Mouse (Mus musculus): ENCODE data around the gene Gpalpp1.

Gpalpp1 gene

DNA sequence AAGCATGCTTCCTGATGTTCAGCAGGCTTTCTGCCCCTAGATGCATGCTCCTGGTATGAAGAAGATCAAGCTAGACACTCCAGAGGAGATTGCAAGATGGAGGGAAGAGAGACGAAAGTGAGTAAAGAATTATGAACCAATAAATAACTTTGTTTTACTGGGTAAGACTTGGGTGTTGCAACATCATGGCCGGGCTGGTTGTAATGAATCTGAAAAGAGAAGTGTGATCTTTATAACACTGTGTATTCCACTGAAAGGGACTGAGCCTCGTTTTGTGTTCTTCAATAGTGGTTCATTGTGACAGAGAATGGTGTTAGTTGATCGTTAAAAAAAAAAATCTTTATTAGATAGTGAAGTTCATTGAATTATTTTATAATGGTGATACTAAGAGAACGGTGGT is 5.2 kb upstream of the Gpalpp1 start:
- DNase-seq (ENCODE audit: low read depth, low spot score) = no peak

DNA sequence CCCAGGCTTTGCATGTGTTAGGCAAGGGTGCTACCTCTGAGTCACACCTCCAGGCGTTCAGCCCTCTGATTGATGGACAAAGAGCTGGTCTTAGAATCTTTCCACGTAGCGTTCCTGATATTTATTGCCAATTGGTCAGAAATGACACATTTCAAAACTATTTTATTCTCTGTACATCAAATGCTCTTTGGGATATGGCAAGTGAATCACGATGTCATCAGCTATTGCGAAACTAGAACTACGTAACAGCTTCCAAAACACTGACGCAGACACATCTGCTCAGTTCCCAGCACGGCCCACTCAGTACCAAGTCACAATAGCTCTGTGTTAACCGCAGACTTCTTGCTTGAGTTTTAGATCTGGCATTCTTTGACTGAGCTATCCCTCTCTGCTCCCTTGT is 11.0 kb downstream of the Gpalpp1 start:
- DNase-seq (ENCODE audit: low read depth, low spot score) = no peak

DNA sequence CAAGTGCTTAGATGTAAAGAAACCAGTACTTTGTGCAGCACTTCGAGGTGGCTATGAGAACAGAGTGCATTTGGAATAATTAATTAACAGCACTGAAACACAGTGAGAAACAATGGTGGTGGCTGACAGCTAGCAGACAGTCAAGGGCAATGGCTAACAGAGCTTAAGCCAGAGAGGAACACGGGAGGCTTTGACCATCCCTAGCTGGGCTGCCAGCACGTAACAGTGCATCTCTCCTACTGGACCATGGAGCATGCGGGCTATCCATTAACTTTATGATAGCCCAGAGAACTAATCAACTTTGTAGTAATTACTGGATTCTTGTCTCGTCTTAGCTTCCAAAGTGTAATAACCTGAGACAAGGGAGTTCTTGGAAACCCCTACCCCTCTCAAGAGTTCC is 12.7 kb downstream of the Gpalpp1 start:
- no peak for DNase-seq (ENCODE audit: low read depth, low spot score)

DNA sequence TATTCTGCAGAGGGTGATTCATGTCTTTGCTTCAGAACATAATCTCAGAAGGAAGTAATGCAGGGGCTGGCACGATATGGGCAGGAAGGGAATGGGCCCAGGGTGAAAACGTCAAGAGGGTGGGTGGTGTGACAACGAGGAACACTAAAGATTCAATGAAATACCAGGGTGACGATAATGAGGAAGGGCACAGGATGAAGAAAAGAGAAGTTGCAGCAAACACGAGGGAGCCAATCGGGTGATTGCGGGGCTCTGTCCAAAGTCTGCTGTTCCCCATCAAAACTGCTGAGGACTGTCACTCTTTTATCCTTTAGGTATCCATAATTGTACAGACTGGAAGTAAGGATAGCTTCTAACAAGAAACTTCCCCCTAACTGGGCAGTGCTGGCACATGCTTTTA is 13.3 kb downstream of the Gpalpp1 start:
- DNase-seq (ENCODE audit: low read depth, low spot score) = no peak

DNA sequence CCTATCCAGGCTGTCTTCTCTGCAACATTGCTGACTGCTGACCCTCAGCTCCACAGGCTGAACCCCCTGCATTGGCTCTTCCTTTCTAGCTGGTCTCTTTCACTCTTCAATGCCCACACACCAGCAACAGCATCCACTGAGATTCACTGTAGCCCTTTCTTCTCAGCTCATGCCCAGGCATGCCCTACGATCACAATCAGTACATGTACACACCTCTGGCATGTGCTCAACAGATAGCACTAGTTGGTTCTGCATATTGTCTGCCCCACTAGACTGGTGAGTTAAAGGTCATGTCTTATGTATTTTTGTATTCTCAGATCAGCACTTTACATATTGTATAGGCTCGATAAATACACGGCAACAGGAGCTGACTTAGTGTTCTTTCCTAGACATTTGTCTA is 26.4 kb downstream of the Gpalpp1 start:
- DNase-seq (ENCODE audit: low read depth, low spot score) = no peak

DNA sequence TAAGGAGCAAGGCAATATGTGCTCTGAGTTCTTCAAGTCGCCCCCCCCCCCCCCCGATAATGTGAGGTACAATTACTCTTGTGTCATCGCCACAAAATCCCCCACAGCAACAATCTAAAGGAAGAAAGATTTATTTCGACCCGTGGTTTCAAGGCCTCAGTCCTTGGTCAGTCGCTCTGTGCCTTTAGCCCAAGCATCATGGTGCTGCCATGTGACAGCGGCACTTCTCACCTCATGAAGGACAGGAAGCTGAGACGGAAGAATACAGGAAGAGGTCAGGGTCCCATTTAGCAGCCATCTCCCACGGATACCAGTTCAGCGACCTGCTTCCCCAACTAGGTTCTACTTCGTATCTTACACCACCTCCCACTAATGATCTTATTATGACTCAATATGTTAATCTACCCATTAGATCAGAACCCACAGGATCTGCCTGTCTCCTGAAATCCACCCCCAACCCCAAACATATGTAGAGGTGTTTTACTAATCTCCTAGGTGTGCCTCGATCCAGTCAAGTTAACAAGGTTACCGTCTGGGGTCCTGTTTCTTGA is 28.4 kb downstream of the Gpalpp1 start:
- DNase-seq (ENCODE audit: low read depth, low spot score) = no peak

DNA sequence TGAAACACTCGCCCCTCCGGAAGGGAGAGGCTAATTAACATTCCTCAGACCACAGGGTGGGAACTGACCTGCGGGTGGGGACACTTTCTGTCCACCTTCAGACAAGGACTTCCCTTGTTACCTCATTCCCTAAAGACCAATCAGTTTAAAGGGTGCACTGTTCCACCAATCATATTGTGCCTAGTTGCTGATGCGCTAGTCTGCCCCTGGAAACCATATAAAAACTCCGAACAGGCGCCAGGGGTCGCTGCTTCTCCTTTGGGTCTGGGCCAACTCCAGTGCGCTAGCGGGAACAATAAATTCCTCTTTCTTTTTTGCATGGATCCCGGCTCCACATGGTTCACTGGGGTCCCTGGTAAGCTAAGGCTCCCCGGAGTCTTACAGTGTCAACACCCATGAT is 29.1 kb downstream of the Gpalpp1 start:
- no peak for DNase-seq (ENCODE audit: low read depth, low spot score)

DNA sequence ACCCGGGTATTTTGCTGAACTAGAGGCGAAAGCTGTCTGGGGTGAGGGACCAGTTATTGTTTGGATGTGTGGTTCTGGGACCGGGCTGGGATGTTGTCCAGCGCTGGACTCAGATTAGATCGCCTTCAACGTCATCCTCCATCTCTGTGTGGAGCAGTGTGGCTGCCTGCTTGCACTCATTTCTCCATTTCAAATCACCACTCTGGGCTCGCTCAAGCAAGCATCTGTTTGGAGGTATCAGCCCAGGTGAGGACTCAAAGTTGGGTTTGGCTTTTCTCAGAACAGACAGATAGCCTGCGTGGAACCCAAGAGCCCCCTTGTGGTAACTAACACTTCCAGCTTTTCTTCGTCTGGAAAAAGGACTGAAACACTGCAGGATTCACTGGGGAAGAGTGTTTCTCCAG is 33.5 kb downstream of the Gpalpp1 start:
- DNase-seq (ENCODE audit: low read depth, low spot score) = peak; percentile 46

DNA sequence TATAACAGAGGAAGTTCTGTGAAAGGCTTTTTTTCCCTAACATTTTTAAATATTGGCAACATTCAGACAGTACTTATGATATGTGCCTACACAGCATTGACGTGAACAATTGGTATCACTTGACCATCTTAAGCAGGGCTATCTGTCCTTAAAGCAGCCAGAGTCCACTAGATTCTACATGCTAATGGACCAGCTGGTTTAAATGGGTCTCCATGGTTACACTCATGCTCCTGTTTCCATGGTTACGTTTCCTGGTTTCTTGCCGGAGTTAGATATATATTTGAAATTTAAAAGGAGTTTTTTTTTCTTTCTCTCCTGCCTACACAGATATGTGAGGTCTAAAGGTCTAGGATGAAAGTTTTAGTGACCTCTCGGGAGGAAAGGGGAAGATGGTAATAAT is 34.0 kb downstream of the Gpalpp1 start:
- DNase-seq (ENCODE audit: low read depth, low spot score) = no peak

DNA sequence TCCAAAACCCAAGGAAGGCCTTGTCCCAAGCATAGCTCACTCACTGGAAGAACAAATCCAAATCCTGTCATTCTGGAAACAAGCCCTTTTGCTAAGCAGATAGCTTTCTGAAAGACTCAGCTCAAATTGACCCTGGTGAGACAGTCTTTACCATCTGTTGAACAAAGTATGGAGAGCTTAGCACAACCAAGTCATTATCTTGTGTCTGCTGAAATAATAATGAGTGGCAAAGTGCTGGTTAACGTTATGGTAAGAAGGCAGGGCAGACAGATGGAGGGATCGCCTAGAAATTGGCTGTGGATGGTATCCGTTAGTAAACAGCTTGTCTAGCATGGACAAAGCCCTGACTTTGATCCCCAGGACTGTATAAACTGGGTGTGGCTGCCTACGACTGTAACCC is 34.8 kb downstream of the Gpalpp1 start:
- no peak for DNase-seq (ENCODE audit: low read depth, low spot score)

DNA sequence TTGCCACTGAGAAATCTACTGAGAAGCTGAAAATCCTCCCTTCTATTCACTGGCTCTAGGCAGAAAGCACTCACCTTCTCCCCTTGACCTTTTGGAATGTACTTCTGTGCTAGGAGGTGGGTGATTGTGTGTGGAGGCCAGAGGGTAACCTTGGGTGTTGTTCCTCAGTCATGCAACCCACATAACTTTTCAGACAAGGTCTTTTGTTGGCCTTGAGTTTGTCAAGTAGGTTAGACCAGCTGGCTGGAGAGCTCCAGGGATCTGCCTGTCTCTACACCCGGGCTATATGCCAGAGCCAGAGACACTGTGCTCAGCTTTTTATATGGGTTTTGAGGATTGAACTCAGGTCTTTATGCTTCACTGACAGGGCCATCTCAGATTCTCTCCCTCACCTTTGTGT is 36.4 kb downstream of the Gpalpp1 start:
- no peak for DNase-seq (ENCODE audit: low read depth, low spot score)

DNA sequence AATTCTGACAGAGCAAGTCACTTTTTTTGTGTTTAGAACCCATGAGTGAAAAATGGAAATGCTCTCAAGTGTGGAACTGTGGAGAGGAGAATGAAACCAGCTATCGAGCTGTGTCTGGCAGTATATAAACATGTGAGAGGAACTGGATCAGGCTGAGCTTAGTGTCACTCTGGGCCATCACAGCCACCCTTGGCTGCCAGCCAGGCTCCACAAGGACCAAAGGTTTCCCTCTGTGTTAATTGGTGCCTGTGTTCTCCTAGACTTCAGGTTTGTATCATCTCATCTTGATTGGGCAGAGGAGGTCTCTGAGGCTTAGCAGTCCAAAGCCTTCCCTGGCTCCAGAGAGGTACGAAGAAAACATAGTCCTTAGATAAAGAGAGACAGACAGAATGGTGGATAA is 37.9 kb downstream of the Gpalpp1 start:
- DNase-seq (ENCODE audit: low read depth, low spot score) = no peak

DNA sequence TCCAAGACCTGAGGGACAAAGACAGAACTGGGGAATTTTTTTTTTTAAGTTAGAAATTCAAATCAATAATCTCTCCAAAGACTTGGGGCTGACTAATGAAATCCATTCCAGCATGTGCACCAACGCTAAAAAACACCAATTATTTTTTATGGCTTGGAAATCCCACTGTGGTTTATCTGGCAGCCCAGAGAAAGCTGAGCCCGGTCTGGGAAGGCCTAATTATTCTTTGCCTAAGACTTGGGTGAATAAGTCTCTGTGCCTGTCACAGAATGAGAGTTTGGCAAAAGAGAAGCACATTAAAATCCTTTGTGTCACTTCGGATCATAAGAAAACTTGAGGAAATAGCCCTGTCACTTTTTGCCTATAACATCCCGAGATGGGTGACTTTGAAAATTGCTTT is 41.3 kb downstream of the Gpalpp1 start:
- DNase-seq (ENCODE audit: low read depth, low spot score) = no peak

DNA sequence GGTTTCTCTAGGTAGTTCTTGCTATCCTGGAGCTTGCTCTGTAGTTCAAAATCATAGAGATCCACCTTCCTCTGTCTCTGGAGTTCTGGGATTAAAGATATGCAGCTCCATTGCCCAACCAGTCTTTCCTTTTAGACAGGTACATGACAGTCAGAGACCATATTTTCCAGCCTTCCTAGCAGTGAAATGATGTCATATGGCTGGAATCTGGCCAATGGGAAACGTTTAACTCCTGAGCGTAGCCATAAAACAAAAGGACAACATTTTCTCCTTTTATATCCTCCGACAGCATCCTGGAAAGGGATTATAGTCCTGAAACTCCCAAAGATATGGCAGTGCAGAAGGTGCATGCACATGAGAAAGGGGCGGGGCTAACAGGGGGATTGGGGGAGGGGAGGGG is 42.3 kb downstream of the Gpalpp1 start:
- no peak for DNase-seq (ENCODE audit: low read depth, low spot score)

DNA sequence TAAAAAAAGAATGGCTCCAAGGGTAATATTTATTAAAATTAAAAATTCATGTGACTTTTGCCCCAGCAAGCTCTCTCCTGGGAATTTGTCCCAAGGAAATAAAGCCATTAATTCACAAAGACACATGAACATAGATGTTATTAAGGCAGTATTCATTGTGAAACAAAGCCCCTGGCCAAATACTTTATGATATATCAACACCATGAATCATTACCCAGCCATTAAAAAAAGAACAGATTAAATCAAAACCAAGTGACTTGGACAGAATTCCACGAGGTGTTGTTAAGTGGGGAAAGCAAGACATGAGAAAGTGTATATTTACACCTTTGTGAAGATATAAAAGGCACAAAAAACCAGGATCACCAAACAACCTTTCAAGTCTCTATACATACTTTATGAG is 43.3 kb downstream of the Gpalpp1 start:
- DNase-seq (ENCODE audit: low read depth, low spot score) = no peak

DNA sequence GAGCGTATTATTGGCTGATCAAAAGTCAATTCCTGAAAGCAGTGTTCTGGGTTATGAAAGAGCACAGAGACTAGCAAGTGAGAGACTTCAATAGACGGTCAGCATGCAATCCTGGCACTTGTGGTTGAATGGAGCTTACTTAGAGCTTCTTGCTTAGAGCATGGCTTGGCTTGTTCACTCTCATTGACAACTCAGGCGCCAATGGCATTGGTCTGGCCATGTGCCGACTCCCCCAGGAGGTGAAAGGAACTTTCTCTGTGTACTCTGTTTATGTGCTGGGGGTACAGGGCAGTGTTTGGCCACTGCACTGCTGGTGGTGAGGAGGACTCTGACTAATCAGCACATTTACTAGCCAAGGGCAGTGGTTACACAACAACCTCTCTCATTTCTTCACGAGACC is 51.1 kb downstream of the Gpalpp1 start:
- no peak for DNase-seq (ENCODE audit: low read depth, low spot score)

DNA sequence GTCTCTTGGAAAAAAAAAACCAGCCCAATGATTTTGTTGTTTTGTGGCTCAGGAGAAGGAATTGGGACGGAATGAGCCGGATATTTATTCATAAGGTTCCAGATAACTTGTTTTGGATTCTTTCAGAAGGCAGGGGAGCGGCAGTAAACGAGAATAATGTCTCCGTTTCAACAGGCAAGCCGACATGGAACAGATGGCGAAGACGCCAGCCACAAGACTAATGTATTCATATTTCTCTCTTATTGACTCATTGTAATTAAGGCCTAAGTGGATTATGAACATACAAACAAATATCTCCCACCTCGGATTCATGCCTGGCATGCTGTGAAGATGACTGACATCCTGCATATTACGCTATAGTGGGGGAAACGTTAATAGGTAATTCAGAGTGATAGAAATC is 56.8 kb downstream of the Gpalpp1 start:
- DNase-seq (ENCODE audit: low read depth, low spot score) = no peak

DNA sequence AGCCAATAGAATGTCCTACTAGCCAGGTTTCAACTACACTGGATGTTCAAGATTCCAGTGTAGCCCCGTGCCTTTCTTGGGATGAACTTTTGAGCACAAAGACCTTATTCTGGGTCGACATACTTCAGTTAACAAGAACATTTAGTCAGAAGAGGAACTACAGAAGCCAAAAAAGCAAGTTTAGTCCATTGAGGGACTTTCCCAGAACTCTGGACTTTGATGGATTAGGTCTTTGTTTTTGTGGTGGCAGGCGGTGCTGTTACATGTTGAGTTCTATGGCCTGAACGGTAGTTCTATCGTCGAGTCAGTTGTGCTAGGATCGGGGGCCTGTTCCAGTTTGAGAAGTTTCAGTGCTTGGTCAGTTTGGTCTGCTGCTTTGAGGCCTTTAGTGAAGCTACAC is 58.6 kb downstream of the Gpalpp1 start:
- DNase-seq (ENCODE audit: low read depth, low spot score) = no peak

DNA sequence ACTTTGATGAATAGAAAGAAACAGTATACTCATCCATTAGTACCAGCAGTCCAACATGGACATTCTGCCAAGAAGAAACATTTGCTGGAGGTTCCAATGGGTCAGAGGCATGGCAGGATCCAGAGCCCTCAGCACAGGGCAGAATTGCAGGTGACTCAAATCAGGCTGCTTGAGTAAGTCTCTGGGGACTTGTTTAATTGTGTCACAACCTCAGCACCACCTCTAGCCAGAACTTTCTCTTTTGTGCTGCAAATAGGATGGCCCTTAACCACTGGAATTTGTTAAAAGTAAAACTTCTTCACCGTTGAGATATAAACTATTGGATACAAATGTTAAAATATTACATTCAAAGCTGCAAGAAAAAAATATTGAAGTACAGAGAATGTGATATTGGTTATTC is 64.8 kb downstream of the Gpalpp1 start:
- no peak for DNase-seq (ENCODE audit: low read depth, low spot score)

DNA sequence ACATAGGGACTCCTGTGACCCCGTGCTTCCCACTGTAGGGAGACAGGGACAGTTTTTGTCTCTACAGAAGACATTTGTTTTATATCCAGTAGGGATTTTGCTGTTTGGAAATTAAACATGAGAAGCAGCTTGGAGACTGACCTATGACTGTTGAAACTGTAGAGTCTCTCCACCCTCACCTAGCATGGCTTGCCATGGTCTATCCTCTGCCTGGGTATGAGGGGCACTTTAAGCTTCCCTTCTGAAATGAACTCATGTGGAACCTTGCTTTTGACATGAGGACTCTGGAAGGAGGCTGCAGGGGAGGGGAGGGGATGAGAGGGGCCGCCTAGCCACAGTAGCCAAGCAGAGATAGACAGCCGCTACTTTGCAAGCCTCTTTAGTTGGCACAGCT is 66.4 kb downstream of the Gpalpp1 start:
- DNase-seq (ENCODE audit: low read depth, low spot score) = no peak

DNA sequence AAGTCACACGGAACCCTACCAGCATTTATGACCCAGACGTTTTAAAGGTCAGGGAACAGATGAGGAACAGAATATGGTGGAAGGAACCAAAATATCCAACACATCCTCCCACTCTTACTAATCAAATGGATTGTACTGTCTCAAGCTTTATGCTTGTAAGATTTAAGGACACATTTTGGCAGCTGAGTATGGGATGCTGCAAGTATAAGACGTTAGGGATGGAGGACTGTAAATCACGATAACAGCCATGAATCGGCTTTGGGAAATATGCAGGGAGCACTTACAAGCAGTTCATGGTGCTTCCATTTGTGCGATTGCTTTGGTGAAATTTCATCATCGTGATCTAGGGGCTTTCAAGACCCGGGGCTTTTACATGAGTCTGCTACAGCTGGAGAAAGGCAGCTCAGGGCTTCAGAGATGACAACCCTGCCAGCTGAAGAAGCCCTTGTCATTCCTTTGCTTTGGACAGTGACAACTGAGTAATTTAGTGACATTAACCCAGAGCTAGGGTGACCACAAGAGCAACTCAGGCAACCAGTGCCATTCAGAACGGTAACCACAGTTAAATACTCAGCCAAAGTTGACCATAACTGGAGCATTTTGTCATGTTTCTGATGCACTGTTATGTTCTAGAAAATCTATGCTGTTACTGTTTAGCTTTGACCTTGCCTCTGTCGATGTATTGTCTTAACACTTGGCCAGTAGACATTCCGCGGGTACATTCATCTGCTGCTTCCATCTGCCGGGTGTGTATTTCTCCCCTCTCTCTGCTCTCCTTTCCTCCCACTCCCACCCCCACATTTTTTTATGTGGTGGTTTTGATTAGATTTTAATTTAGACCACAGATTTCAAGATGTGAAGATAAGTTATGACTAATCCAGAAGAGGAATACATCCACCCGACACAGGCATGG is 67.1 kb downstream of the Gpalpp1 start:
- DNase-seq (ENCODE audit: low read depth, low spot score) = no peak
